Mouse (Mus musculus): ENCODE results near the gene Pou2f2. TPM values are rescaled to one million over a fixed set of nuclear protein-coding genes. Genes with fewer than 3 reads are reported as not detected.

Gene Pou2f2
- polyA plus RNA-seq, 1 experiment from 2014 or later: 24.1 TPM

DNA sequence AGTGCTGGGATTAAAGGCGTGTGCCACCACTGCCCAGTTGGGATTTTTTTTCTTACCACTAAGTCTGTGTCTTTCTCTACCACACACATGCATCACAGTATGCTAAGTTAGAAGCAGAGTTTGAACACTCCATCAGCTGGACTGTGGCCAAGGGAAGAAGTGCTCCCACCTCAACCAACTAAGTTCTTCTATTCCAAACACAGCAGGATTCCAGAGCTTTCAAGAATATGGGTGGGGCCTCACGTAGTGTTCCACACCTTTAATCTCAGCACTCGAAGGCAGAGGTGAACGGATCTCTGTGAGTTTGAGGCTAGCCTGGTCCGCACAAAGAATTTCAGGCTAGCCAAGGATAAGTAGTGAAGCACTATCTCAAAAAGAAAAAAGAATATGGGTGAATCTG lies 13.4 kb downstream of the Pou2f2 start:
- H3K4me1 ChIP-seq: peaks cover 15% of the 10 kb centered on the region; the same call in 1 of the 2 replicates
- no peaks in the 10 kb centered on the region for H3K27me3 ChIP-seq (replicated peaks)
- H3K27ac ChIP-seq (replicated peaks): no peak overlapping the region
- no peak overlapping the region for H3K9ac ChIP-seq (replicated peaks)
- ATAC-seq (ENCODE audit: low FRiP score): no peak
- WGBS: 89% methylated on average over 5 of the region's 5 CpGs
- no peaks in the 10 kb centered on the region for H3K36me3 ChIP-seq
- no peak overlapping the region for H3K4me3 ChIP-seq (replicated peaks)
- H3K9me3 ChIP-seq (replicated peaks): no peaks in the 10 kb centered on the region
- no peak overlapping the region for H3K4me2 ChIP-seq

DNA sequence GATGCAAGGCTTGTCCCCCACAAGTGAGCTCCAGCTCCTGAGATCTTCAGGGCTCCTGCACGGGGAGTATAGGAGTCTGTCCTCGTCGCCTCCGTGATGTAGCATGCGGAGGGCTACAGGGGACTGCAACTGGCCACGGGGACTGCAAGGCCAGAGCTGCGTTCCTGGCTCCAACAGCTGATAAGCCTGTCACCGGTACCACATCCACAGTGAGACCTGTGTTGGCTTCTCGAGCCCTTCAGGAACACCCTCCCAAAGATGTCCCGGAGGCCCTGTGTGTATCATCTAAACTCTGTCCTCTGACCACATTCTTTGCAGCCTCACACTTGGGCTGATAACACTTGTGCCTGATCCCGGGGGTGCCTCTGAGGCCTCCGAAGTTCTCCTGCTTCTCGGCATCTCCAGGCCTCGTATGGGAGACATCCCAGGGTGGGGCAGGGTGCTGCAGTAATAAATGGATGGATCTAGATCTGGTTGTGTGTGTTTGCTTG lies 23.3 kb downstream of the Pou2f2 start:
- no peak for ATAC-seq (ENCODE audit: low FRiP score)
- 37% methylated on average over 14 of the region's 14 CpGs for WGBS
- Histone ChIP-seq H3K4me3 (replicated peaks) (no peak overlapping the region), H3K27ac (replicated peaks) (no peak overlapping the region), H3K27me3 (replicated peaks) (no peaks in the 10 kb centered on the region), H3K9me3 (replicated peaks) (no peaks in the 10 kb centered on the region), H3K36me3 (peaks cover 2% of the 10 kb centered on the region; the same call in 1 of the 2 replicates), H3K4me2 (no peak overlapping the region), H3K9ac (replicated peaks) (no peak overlapping the region), H3K4me1 (peaks cover 52% of the 10 kb centered on the region)

DNA sequence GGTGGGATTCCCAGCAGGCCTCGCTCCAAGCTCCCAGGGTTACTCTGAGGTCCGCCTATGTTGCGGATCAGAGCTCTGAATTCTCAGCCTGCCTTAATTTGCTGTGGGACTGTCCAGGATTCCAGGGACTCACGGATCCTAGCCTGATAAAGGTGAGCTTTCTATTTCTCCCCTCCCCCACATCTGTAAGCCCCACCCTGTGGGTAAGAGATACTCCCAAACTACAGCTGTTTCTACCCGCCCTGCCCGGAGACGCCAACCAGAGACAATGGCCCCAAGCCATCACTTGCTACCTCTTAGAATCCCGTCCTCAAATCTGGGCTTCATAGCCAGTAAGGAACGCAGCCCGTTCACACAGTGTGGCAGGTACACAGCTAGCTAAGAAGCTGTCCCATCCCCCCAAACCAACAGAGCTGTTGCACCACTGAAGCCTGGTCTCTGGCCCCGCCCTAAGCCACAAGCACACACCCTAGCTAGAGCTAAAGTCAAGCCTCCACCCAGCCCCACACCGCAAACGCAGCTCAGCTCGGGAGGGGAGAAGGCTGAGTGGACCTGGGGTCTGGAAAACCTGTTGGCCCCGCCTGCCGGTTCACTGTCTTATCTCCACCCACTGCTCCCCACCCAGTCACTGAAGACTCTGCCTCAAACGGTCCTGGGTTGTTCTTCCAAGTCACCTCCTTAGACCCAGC lies 23.9 kb downstream of the Pou2f2 start:
- Histone ChIP-seq H3K9ac (replicated peaks) (no peak overlapping the region), H3K27ac (replicated peaks) (no peak overlapping the region), H3K36me3 (peaks cover 2% of the 10 kb centered on the region; the same call in 1 of the 2 replicates), H3K4me1 (peaks cover 58% of the 10 kb centered on the region), H3K9me3 (replicated peaks) (no peaks in the 10 kb centered on the region), H3K4me2 (peak overlapping the region; percentile 5; the same call in 1 of the 2 replicates), H3K4me3 (replicated peaks) (no peak overlapping the region), H3K27me3 (replicated peaks) (no peaks in the 10 kb centered on the region)
- 24% methylated on average over 17 of the region's 17 CpGs for WGBS
- no peak for ATAC-seq (ENCODE audit: low FRiP score)

DNA sequence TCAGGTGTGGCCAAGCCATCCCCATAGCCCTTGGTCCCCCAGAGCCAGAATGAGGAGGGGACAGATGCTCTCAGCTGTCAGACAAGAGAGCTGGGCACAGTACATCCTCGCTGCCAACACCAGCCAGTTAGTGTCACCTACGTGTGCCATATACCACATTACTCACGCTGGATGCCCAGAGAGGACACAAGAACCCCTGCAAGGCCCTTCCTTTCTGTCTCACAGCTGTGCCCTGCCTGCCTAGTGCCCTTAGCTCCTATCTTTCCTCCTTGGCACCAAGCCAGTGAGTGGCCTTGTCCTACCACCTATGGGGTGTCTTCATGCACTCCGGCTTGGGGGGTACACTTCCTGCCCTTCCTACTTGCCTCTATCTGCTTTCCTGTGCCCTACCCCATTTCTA lies 24.9 kb downstream of the Pou2f2 start:
- peaks cover 67% of the 10 kb centered on the region for H3K4me1 ChIP-seq
- H3K4me2 ChIP-seq: peak overlapping the region; percentile 22
- peak overlapping the region; percentile 81; the same call in 1 of the 2 replicates for H3K27ac ChIP-seq (replicated peaks)
- ATAC-seq (ENCODE audit: low FRiP score): no peak
- 59% methylated on average over 4 of the region's 4 CpGs for WGBS
- no peaks in the 10 kb centered on the region for H3K9me3 ChIP-seq (replicated peaks)
- H3K27me3 ChIP-seq (replicated peaks): no peaks in the 10 kb centered on the region
- no peak overlapping the region for H3K4me3 ChIP-seq (replicated peaks)
- H3K9ac ChIP-seq (replicated peaks): no peak overlapping the region
- H3K36me3 ChIP-seq: peaks cover 2% of the 10 kb centered on the region; the same call in 1 of the 2 replicates

GRCm38 (mm10) chr7:25153841-25154240 lies 25.7 kb downstream of the Pou2f2 start:
- H3K4me1 ChIP-seq: peaks cover 69% of the 10 kb centered on the region
- 0 out of 2 replicates have a peak, but pooled peaks have one; percentile 1 for ATAC-seq (ENCODE audit: low FRiP score)

GRCm38 (mm10) chr7:25151916-25152556 lies 27.5 kb downstream of the Pou2f2 start:
- WGBS: 13% methylated on average over 10 of the region's 10 CpGs
- H3K9ac ChIP-seq (replicated peaks): peak overlapping the region; percentile 36
- peak overlapping the region; percentile 81 for H3K27ac ChIP-seq (replicated peaks)
- peak overlapping the region; percentile 43 for H3K4me2 ChIP-seq
- ATAC-seq (ENCODE audit: low FRiP score): peak; percentile 42; the same call in 1 of the 2 replicates
- H3K36me3 ChIP-seq: peaks cover 5% of the 10 kb centered on the region; the same call in 1 of the 2 replicates
- no peaks in the 10 kb centered on the region for H3K9me3 ChIP-seq (replicated peaks)
- H3K4me3 ChIP-seq (replicated peaks): peak overlapping the region; percentile 12
- H3K4me1 ChIP-seq: peaks cover 69% of the 10 kb centered on the region
- H3K27me3 ChIP-seq (replicated peaks): no peaks in the 10 kb centered on the region

More at GRCm38 (mm10) chr7:25153841-25154240, 25.7 kb downstream of the Pou2f2 start:
- Histone ChIP-seq H3K9me3 (replicated peaks) (no peaks in the 10 kb centered on the region), H3K4me3 (replicated peaks) (0 out of 2 replicates have a peak overlapping the region, but pooled peaks have one; percentile 3), H3K27ac (replicated peaks) (peak overlapping the region; percentile 81), H3K36me3 (peaks cover under 1% of the 10 kb centered on the region; the same call in 1 of the 2 replicates), H3K9ac (replicated peaks) (peak overlapping the region; percentile 20; the same call in 1 of the 2 replicates), H3K27me3 (replicated peaks) (no peaks in the 10 kb centered on the region), H3K4me2 (peak overlapping the region; percentile 22)
- WGBS: 37% methylated on average over 7 of the region's 7 CpGs

DNA sequence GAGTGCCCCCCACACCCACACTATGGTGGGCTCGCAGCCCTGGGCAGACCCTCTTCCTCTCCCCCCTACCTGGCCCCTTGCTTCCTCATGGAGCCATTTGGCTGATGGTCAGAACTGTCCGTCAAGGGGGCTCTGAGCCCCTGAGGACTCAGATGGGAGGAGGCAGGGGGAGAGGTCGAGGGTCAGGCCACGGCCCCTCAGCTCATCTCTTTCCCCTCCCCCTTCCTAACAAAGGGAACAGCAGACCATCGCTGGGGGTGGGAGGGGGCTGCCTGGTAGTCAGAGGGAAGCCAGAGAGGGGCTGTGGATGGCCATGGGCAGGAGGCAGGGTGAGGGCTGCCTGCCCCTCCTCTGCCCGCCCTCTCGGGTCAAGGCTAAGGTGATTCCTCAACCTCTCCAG lies 28.5 kb downstream of the Pou2f2 start:
- peak overlapping the region; percentile 43 for H3K4me2 ChIP-seq
- WGBS: 0% methylated on average over 7 of the region's 7 CpGs
- 0 out of 2 replicates have a peak, but pooled peaks have one; percentile 19 for ATAC-seq (ENCODE audit: low FRiP score)
- H3K27ac ChIP-seq (replicated peaks): peak overlapping the region; percentile 81
- H3K4me3 ChIP-seq (replicated peaks): no peak overlapping the region
- H3K4me1 ChIP-seq: peaks cover 66% of the 10 kb centered on the region
- H3K36me3 ChIP-seq: peaks cover 5% of the 10 kb centered on the region; the same call in 1 of the 2 replicates
- H3K9ac ChIP-seq (replicated peaks): no peak overlapping the region
- H3K27me3 ChIP-seq (replicated peaks): no peaks in the 10 kb centered on the region
- H3K9me3 ChIP-seq (replicated peaks): no peaks in the 10 kb centered on the region

GRCm38 (mm10) chr7:25150151-25150663 lies 29.3 kb downstream of the Pou2f2 start:
- H3K4me3 ChIP-seq (replicated peaks): no peak overlapping the region
- peaks cover 60% of the 10 kb centered on the region for H3K4me1 ChIP-seq
- WGBS: 3% methylated on average over 12 of the region's 18 CpGs
- ATAC-seq (ENCODE audit: low FRiP score): peak; percentile 42
- H3K9ac ChIP-seq (replicated peaks): no peak overlapping the region
- H3K27ac ChIP-seq (replicated peaks): peak overlapping the region; percentile 81
- H3K9me3 ChIP-seq (replicated peaks): no peaks in the 10 kb centered on the region
- H3K4me2 ChIP-seq: peak overlapping the region; percentile 43
- H3K36me3 ChIP-seq: peaks cover 5% of the 10 kb centered on the region; the same call in 1 of the 2 replicates
- no peaks in the 10 kb centered on the region for H3K27me3 ChIP-seq (replicated peaks)

GRCm38 (mm10) chr7:25145896-25146295 lies 33.6 kb downstream of the Pou2f2 start:
- Histone ChIP-seq H3K4me2 (no peak overlapping the region), H3K9ac (replicated peaks) (no peak overlapping the region), H3K4me1 (peaks cover 17% of the 10 kb centered on the region), H3K4me3 (replicated peaks) (no peak overlapping the region), H3K27ac (replicated peaks) (no peak overlapping the region), H3K36me3 (peaks cover 5% of the 10 kb centered on the region; the same call in 1 of the 2 replicates), H3K27me3 (replicated peaks) (no peaks in the 10 kb centered on the region), H3K9me3 (replicated peaks) (no peaks in the 10 kb centered on the region)
- WGBS: 13% methylated on average over 10 of the region's 10 CpGs
- ATAC-seq (ENCODE audit: low FRiP score): no peak

GRCm38 (mm10) chr7:25141761-25142160 lies 37.8 kb downstream of the Pou2f2 start:
- H3K9me3 ChIP-seq (replicated peaks): no peaks in the 10 kb centered on the region
- 12% methylated on average over 5 of the region's 5 CpGs for WGBS
- peaks cover 3% of the 10 kb centered on the region; the same call in 1 of the 2 replicates for H3K4me1 ChIP-seq
- no peaks in the 10 kb centered on the region for H3K27me3 ChIP-seq (replicated peaks)
- H3K4me2 ChIP-seq: no peak overlapping the region
- no peaks in the 10 kb centered on the region for H3K36me3 ChIP-seq
- ATAC-seq (ENCODE audit: low FRiP score): no peak
- H3K9ac ChIP-seq (replicated peaks): no peak overlapping the region
- H3K27ac ChIP-seq (replicated peaks): no peak overlapping the region
- no peak overlapping the region for H3K4me3 ChIP-seq (replicated peaks)

DNA sequence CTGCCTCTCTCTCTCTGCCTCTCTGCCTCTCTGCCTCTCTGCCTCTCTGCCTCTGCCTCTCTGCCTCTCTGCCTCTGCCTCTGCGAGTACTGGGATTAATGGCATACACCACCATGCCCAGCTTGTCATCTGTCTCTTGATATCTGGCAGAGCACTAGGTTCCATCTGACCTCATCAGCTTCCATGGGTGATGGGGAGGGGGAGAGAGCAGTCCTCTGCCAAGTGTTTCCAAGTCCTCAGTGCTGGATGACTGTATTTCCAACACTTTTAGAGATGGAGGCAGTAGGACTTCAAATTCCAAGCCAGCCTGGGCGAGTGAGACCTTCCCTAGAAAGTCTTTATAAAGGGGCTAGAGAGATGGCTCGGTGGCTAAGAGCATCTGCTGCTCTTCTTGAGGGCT lies 42.0 kb downstream of the Pou2f2 start:
- ATAC-seq (ENCODE audit: low FRiP score): no peak
- H3K4me2 ChIP-seq: no peak overlapping the region
- no peaks in the 10 kb centered on the region for H3K36me3 ChIP-seq
- no peaks in the 10 kb centered on the region for H3K27me3 ChIP-seq (replicated peaks)
- H3K9ac ChIP-seq (replicated peaks): no peak overlapping the region
- H3K4me3 ChIP-seq (replicated peaks): no peak overlapping the region
- H3K9me3 ChIP-seq (replicated peaks): no peaks in the 10 kb centered on the region; the same call in 1 of the 2 replicates
- 59% methylated on average over 3 of the region's 3 CpGs for WGBS
- H3K27ac ChIP-seq (replicated peaks): no peak overlapping the region
- H3K4me1 ChIP-seq: peaks cover 25% of the 10 kb centered on the region

Data from neural tube, embryonic 15.5 days (tissue).